Mouse (Mus musculus) liver, embryonic 11.5 days (tissue): ENCODE measurements around the gene Chst10. TPM values are rescaled to one million over a fixed set of nuclear protein-coding genes. Genes with fewer than 3 reads are reported as not detected.

Experiments
- ATAC-seq: fragments of 200-750 bp; cut with Nextera tagmentation; replicated peaks from 2 replicates; pipeline ENCODE4 v1.8.0; 2017; ENCODE audit warnings: moderate number of reproducible peaks, mild to moderate bottlenecking, moderate TSS enrichment, moderate library complexity; ENCODE audit not compliant: low FRiP score
- DNase-seq: peaks from one replicate; pipeline ENCODE4 v3.0.0-alpha.2; 2017; ENCODE audit warnings: low spot score
- H3K27ac ChIP-seq: fragments of 300-500 bp; sonication (generic); 2 replicates; pipeline ENCODE4 v1.5.1; 2014; ENCODE audit warnings: mild to moderate bottlenecking, low read depth, low read length, control low read depth
- H3K27me3 ChIP-seq: fragments of 300-500 bp; sonication (generic); replicated peaks from 2 replicates; pipeline ENCODE4 v1.6.1; 2014; ENCODE audit warnings: low read length, mixed read lengths; ENCODE audit not compliant: control insufficient read depth, insufficient read depth
- H3K36me3 ChIP-seq: fragments of 300-500 bp; sonication (generic); 2 replicates; pipeline ENCODE4 v1.6.1; 2014; ENCODE audit warnings: mild to moderate bottlenecking, low read length, moderate library complexity, mixed read lengths; ENCODE audit not compliant: control insufficient read depth, insufficient read depth
- H3K4me1 ChIP-seq: fragments of 300-500 bp; sonication (generic); replicated peaks from 2 replicates; pipeline ENCODE4 v1.6.1; 2014; ENCODE audit warnings: low read length, mixed read lengths; ENCODE audit not compliant: control insufficient read depth, insufficient read depth
- H3K4me2 ChIP-seq: fragments of 300-500 bp; sonication (generic); 2 replicates; pipeline ENCODE4 v1.6.1; 2014; ENCODE audit warnings: mild to moderate bottlenecking, control low read depth, moderate library complexity
- H3K4me3 ChIP-seq: fragments of 300-500 bp; sonication (generic); 2 replicates; pipeline ENCODE4 v1.5.1; 2014; ENCODE audit warnings: low read depth, low read length, control low read depth
- H3K9ac ChIP-seq: fragments of 300-500 bp; sonication (generic); 2 replicates; pipeline ENCODE4 v1.6.1; 2014; ENCODE audit warnings: low read depth, low read length, control low read depth
- H3K9me3 ChIP-seq: fragments of 300-500 bp; sonication (generic); 2 replicates; pipeline ENCODE4 v1.6.1; 2016; ENCODE audit warnings: low read length, inconsistent platforms, mixed read lengths; ENCODE audit not compliant: control insufficient read depth
- WGBS: fragments of 180-500 bp; shearing (Covaris S2); extraction: QIAGEN DNeasy Blood & Tissue Kit; methylation state at CpG from one replicate; pipeline ENCODE4 v1.1.7; 2014; 5-methylcytosine and 5-hydroxymethylcytosine counted together
- polyA plus RNA-seq: library from polyadenylated mRNA; unstranded; fragments of >200 nt; fragmentation: Nextera tagmentation; extraction: Ambion mirVana; gene quantifications from 2 replicates; pipeline ENCODE4 v1.2.1, GENCODE M21; 2014

The Chst10 gene
- polyA plus RNA-seq, 1 experiment from 2014 or later: 2.9 TPM

- no peak overlapping the region for H3K4me3 ChIP-seq
- H3K9ac ChIP-seq: no peak overlapping the region
- no peak overlapping the region for H3K27ac ChIP-seq
- H3K9me3 ChIP-seq: no peaks in the 10 kb centered on the region
- H3K4me2 ChIP-seq: no peak overlapping the region
- ATAC-seq (no peak), DNase-seq (no peak)
- no peaks in the 10 kb centered on the region for H3K4me1 ChIP-seq
- WGBS: 64% methylated on average over 4 of the region's 4 CpGs
- no peaks in the 10 kb centered on the region for H3K36me3 ChIP-seq
- no peaks in the 10 kb centered on the region for H3K27me3 ChIP-seq
These were observed 81.7 kb downstream of the Chst10 start for GRCm38 (mm10) chr1:38816306-38816705.

Other genes starting within 250 kb of the Chst10 start
- gene Aff3, start 233.2 kb downstream of the Chst10 start, polyA plus RNA-seq: 4.4 and 4.7 TPM in 2 replicates
- gene Lonrf2, start 61.5 kb downstream of the Chst10 start, polyA plus RNA-seq: 0.22 and 0.41 TPM in 2 replicates
- not detected in 2 replicates for gene Nms, start 41.0 kb upstream of the Chst10 start, polyA plus RNA-seq
- 95.5 and 104 TPM in 2 replicates for gene Pdcl3, start 87.4 kb upstream of the Chst10 start, polyA plus RNA-seq